Mouse (Mus musculus): ENCODE results near the gene Top3b.

GRCm38 (mm10) chr16:16870241-16870616, 307 bp upstream of the Top3b start:
- TF ChIP-seq CTCF (IDR thresholded peaks at IDR 0.05; ENCODE audit: extremely low read depth, insufficient read depth, insufficient read length, insufficient replicate concordance): no peak
- no peak for TF ChIP-seq POLR2A (IDR thresholded peaks at IDR 0.05; ENCODE audit: low read depth, low read length)

Measured in spleen, adult 2 months (tissue).